Mouse (Mus musculus): ENCODE data around the gene Ube2q2.

GRCm38 (mm10) chr9:55232586-55232985 is 83.9 kb downstream of the Ube2q2 start:
- TF ChIP-seq CTCF (conservative IDR thresholded peaks at IDR 0.05 in 1 of 2, IDR thresholded peaks at IDR 0.05 in 1 of 2; ENCODE audit: low read depth in 2 of 2, low read length in 2 of 2): no peak
- no peak for TF ChIP-seq USF1 (IDR thresholded peaks at IDR 0.05; ENCODE audit: low read depth, low read length)
